Mouse (Mus musculus): ENCODE measurements around the gene Hist1h2ac. TPM values are rescaled to one million over a fixed set of nuclear protein-coding genes. Genes with fewer than 3 reads are reported as not detected.

Gene Hist1h2ac
- polyA plus RNA-seq, 1 experiment from 2014 or later, result 0.75 TPM

- 80% methylated on average over 4 of the region's 4 CpGs for WGBS
- TF ChIP-seq CTCF (IDR thresholded peaks at IDR 0.05; ENCODE audit: low read depth), result no peak
- DNase-seq (ENCODE audit: low spot score), result no peak
Observed at GRCm38 (mm10) chr13:23702220-23702619, 18.5 kb upstream of the Hist1h2ac start.

GRCm38 (mm10) chr13:23700786-23701520, 17.2 kb upstream of the Hist1h2ac start:
- peak; percentile 94 for DNase-seq (ENCODE audit: low spot score)
- Histone ChIP-seq H3K4me3 (replicated peaks; ENCODE audit: low read depth, low read length) (no peak overlapping the region), H3K9ac (ENCODE audit: low read depth, low read length) (no peak overlapping the region), H3K36me3 (ENCODE audit: insufficient read depth, low read length) (no peaks in the 10 kb centered on the region), H3K9me3 (replicated peaks; ENCODE audit: low read length) (no peaks in the 10 kb centered on the region), H3K4me2 (ENCODE audit: low read length) (no peak overlapping the region), H3K27ac (no peak overlapping the region), H3K4me1 (replicated peaks; ENCODE audit: insufficient read depth, low read length) (no peaks in the 10 kb centered on the region), H3K27me3 (ENCODE audit: insufficient read depth, low read length) (no peaks in the 10 kb centered on the region)
- WGBS, result 27% methylated on average over 8 of the region's 8 CpGs
- ATAC-seq (replicated peaks; ENCODE audit: low FRiP score, low read depth), result peak; percentile 69
- TF ChIP-seq CTCF (IDR thresholded peaks at IDR 0.05; ENCODE audit: low read depth), result peak; percentile 89

More at GRCm38 (mm10) chr13:23702220-23702619, 18.5 kb upstream of the Hist1h2ac start:
- Histone ChIP-seq H3K4me3 (replicated peaks; ENCODE audit: low read depth, low read length) (no peak overlapping the region), H3K27me3 (ENCODE audit: insufficient read depth, low read length) (no peaks in the 10 kb centered on the region), H3K4me1 (replicated peaks; ENCODE audit: insufficient read depth, low read length) (no peaks in the 10 kb centered on the region), H3K27ac (no peak overlapping the region), H3K36me3 (ENCODE audit: insufficient read depth, low read length) (no peaks in the 10 kb centered on the region), H3K9me3 (replicated peaks; ENCODE audit: low read length) (no peaks in the 10 kb centered on the region), H3K4me2 (ENCODE audit: low read length) (no peak overlapping the region), H3K9ac (ENCODE audit: low read depth, low read length) (no peak overlapping the region)
- ATAC-seq (replicated peaks; ENCODE audit: low FRiP score, low read depth), result no peak

- Histone ChIP-seq H3K27me3 (ENCODE audit: insufficient read depth, low read length) (no peaks in the 10 kb centered on the region), H3K27ac (no peak overlapping the region), H3K9me3 (replicated peaks; ENCODE audit: low read length) (no peaks in the 10 kb centered on the region), H3K4me1 (replicated peaks; ENCODE audit: insufficient read depth, low read length) (no peaks in the 10 kb centered on the region), H3K4me3 (replicated peaks; ENCODE audit: low read depth, low read length) (no peak overlapping the region), H3K9ac (ENCODE audit: low read depth, low read length) (no peak overlapping the region), H3K36me3 (ENCODE audit: insufficient read depth, low read length) (no peaks in the 10 kb centered on the region), H3K4me2 (ENCODE audit: low read length) (no peak overlapping the region)
- WGBS, result 72% methylated on average over 3 of the region's 3 CpGs
- ATAC-seq (replicated peaks; ENCODE audit: low FRiP score, low read depth), result no peak
- no peak for DNase-seq (ENCODE audit: low spot score)
- no peak for TF ChIP-seq CTCF (IDR thresholded peaks at IDR 0.05; ENCODE audit: low read depth)
Observed at GRCm38 (mm10) chr13:23699767-23700166, 16.0 kb upstream of the Hist1h2ac start.

DNA sequence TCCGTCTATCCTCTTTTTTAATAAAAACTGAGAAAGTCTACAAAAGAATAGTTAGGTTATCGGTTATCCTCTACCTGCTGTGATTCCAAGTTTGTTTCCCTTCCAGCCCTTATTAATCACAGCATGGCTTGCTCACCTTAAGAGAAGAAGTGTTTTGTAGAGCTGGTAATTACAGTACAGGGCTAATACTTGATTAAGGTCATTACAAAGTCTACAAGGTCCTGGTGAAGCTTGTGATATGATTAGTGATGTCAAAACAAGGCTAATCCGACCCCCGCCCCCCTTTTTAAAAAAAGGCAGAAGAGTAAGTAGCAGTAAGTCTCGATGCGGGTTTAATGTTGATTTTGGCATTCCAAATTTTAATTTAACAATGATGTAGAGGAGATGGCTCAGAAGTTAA, 15.2 kb upstream of the Hist1h2ac start:
- Histone ChIP-seq H3K9me3 (replicated peaks; ENCODE audit: low read length) (no peaks in the 10 kb centered on the region), H3K27me3 (ENCODE audit: insufficient read depth, low read length) (no peaks in the 10 kb centered on the region), H3K36me3 (ENCODE audit: insufficient read depth, low read length) (no peaks in the 10 kb centered on the region), H3K4me2 (ENCODE audit: low read length) (peak overlapping the region; percentile 41), H3K27ac (peak overlapping the region; percentile 71; the same call in 1 of the 2 replicates), H3K9ac (ENCODE audit: low read depth, low read length) (no peak overlapping the region), H3K4me3 (replicated peaks; ENCODE audit: low read depth, low read length) (no peak overlapping the region), H3K4me1 (replicated peaks; ENCODE audit: insufficient read depth, low read length) (no peaks in the 10 kb centered on the region)
- no peak for TF ChIP-seq CTCF (IDR thresholded peaks at IDR 0.05; ENCODE audit: low read depth)
- 64% methylated on average over 6 of the region's 6 CpGs for WGBS
- ATAC-seq (replicated peaks; ENCODE audit: low FRiP score, low read depth) (no peak), DNase-seq (ENCODE audit: low spot score) (no peak)

DNA sequence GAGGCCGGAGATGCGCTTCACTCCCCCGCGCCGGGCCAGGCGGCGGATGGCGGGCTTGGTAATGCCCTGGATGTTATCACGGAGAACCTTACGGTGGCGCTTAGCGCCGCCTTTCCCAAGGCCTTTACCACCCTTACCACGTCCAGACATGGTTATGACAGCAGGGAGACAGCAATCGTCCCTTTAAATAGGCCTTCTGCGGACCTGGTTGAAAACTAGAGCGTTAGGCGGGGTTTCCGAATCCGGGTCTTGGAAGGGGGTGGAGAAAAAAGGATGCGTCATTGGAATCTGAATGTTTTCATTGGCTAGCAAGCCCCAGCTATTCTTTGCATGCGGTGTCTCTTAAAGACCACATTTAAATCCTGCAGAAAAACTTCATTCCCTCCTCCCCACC, 14.5 kb upstream of the Hist1h2ac start, which contains the start of gene Hist1h4c:
Gene Hist1h4c, minus strand, starts transcription at position 155 of the 394 bp plus-strand sequence.
- no peaks in the 10 kb centered on the region for H3K4me1 ChIP-seq (replicated peaks; ENCODE audit: insufficient read depth, low read length)
- DNase-seq (ENCODE audit: low spot score), result peak; percentile 99
- peak within 1 kb of the TSS; percentile 63 for H3K9ac ChIP-seq (ENCODE audit: low read depth, low read length)
- peak; percentile 92 for ATAC-seq (replicated peaks; ENCODE audit: low FRiP score, low read depth)
- WGBS, result under 1% methylated on average over 22 of the region's 22 CpGs
- H3K4me2 ChIP-seq (ENCODE audit: low read length), result peak within 1 kb of the TSS; percentile 57
- H3K27ac ChIP-seq, result peak within 1 kb of the TSS; percentile 83
- H3K4me3 ChIP-seq (replicated peaks; ENCODE audit: low read depth, low read length), result peak within 1 kb of the TSS; percentile 41
- peak; percentile 24; the same call in 1 of the 2 replicates for TF ChIP-seq CTCF (IDR thresholded peaks at IDR 0.05; ENCODE audit: low read depth)
- H3K36me3 ChIP-seq (ENCODE audit: insufficient read depth, low read length), result no peaks in the 10 kb centered on the region
- H3K9me3 ChIP-seq (replicated peaks; ENCODE audit: low read length), result no peaks in the 10 kb centered on the region
- no peaks in the 10 kb centered on the region for H3K27me3 ChIP-seq (ENCODE audit: insufficient read depth, low read length)

- DNase-seq (ENCODE audit: low spot score), result peak; percentile 93
- H3K9me3 ChIP-seq (replicated peaks; ENCODE audit: low read length), result no peaks in the 10 kb centered on the region
- peak overlapping the region; percentile 83 for H3K27ac ChIP-seq
- peak overlapping the region; percentile 41 for H3K4me3 ChIP-seq (replicated peaks; ENCODE audit: low read depth, low read length)
- H3K4me1 ChIP-seq (replicated peaks; ENCODE audit: insufficient read depth, low read length), result no peaks in the 10 kb centered on the region
- H3K27me3 ChIP-seq (ENCODE audit: insufficient read depth, low read length), result no peaks in the 10 kb centered on the region
- no peaks in the 10 kb centered on the region for H3K36me3 ChIP-seq (ENCODE audit: insufficient read depth, low read length)
- peak; percentile 86 for TF ChIP-seq CTCF (IDR thresholded peaks at IDR 0.05; ENCODE audit: low read depth)
- peak overlapping the region; percentile 57 for H3K4me2 ChIP-seq (ENCODE audit: low read length)
- under 1% methylated on average over 22 of the region's 32 CpGs for WGBS
- peak; percentile 70 for ATAC-seq (replicated peaks; ENCODE audit: low FRiP score, low read depth)
- H3K9ac ChIP-seq (ENCODE audit: low read depth, low read length), result peak overlapping the region; percentile 63
Observed at GRCm38 (mm10) chr13:23697491-23698299, 13.9 kb upstream of the Hist1h2ac start.

All from kidney, postnatal 0 days (tissue).